Mouse (Mus musculus): ENCODE data around the gene Olfr66. TPM values are rescaled to one million over a fixed set of nuclear protein-coding genes. Genes with fewer than 3 reads are reported as not detected.
A peak's percentile ranks its signal among the peaks of the same experiment; 100 is the strongest.

The Olfr66 gene
- total and polyA plus RNA-seq, 3 experiments = not detected

- TF ChIP-seq E2F4 (IDR thresholded peaks at IDR 0.05; ENCODE audit: borderline replicate concordance, low read depth, low read length) (no peak), BHLHE40 (IDR thresholded peaks at IDR 0.05; ENCODE audit: borderline replicate concordance, low read depth, low read length) (0 out of 2 replicates have a peak, but pooled peaks have one; percentile 17)
Observed at GRCm38 (mm10) chr7:103859076-103859475, 27.0 kb downstream of the Olfr66 start (continued).

- Histone ChIP-seq H3K27ac (ENCODE audit: control insufficient read depth, low read depth, low read length) (no peak overlapping the region), H3K9ac (ENCODE audit: control insufficient read depth, low read depth, low read length, poor library complexity, severe bottlenecking) (no peak overlapping the region), H3K27me3 (ENCODE audit: control insufficient read depth in 1 of 2, insufficient read depth in 2 of 2, low read length in 2 of 2) (no peaks in the 10 kb centered on the region), H3K4me3 (ENCODE audit: control insufficient read depth in 1 of 2, insufficient read depth in 1 of 2, low read depth in 2 of 2, low read length in 2 of 2) (no peak overlapping the region), H3K9me3 (replicated peaks; ENCODE audit: insufficient read depth, low read length) (no peaks in the 10 kb centered on the region), H3K36me3 (ENCODE audit: control insufficient read depth in 1 of 2, insufficient read depth in 2 of 2, low read length in 2 of 2) (peaks cover 0 to 24% of the 10 kb centered on the region in 2 experiments; a peak in 2 of 4 replicates), H3K79me2 (ENCODE audit: control insufficient read depth, insufficient read depth, low read length, poor library complexity) (no peaks in the 10 kb centered on the region), H3K4me1 (ENCODE audit: control insufficient read depth in 1 of 2, insufficient read depth in 2 of 2, low read length in 2 of 2) (peaks cover 9 to 24% of the 10 kb centered on the region in 2 experiments)
- peak; percentile 70 for DNase-seq (ENCODE audit: low read depth, low spot score)
- TF ChIP-seq TBP (IDR thresholded peaks at IDR 0.05; ENCODE audit: low read depth, low read length) (no peak), SMC3 (IDR thresholded peaks at IDR 0.05; ENCODE audit: low read depth, low read length) (no peak), UBTF (IDR thresholded peaks at IDR 0.05; ENCODE audit: borderline replicate concordance, insufficient read depth, low read depth, low read length) (no peak), CTCF (IDR thresholded peaks at IDR 0.05 in 2 of 3, conservative IDR thresholded peaks at IDR 0.05 in 1 of 3; ENCODE audit: control insufficient read depth in 1 of 3, insufficient read depth in 1 of 3, low read depth in 2 of 3, low read length in 3 of 3, poor library complexity in 1 of 3, severe bottlenecking in 1 of 3) (no peak), NRF1 (IDR thresholded peaks at IDR 0.05; ENCODE audit: insufficient read depth, low read depth, low read length, poor library complexity, severe bottlenecking) (no peak), CHD2 (IDR thresholded peaks at IDR 0.05; ENCODE audit: low read length) (no peak), MYC (IDR thresholded peaks at IDR 0.05; ENCODE audit: low read depth, low read length) (0 out of 2 replicates have a peak, but pooled peaks have one; percentile 35), HCFC1 (IDR thresholded peaks at IDR 0.05; ENCODE audit: low read depth, low read length) (no peak), MYB (IDR thresholded peaks at IDR 0.05; ENCODE audit: low read depth, low read length) (no peak), ZKSCAN1 (IDR thresholded peaks at IDR 0.05; ENCODE audit: low read depth, low read length) (no peak), MXI1 (IDR thresholded peaks at IDR 0.05; ENCODE audit: low read depth, low read length) (no peak), KAT2A (conservative IDR thresholded peaks at IDR 0.05; ENCODE audit: low read depth, low read length) (peak; percentile 23; the same call in 1 of the 2 replicates), POLR2A (IDR thresholded peaks at IDR 0.05; ENCODE audit: control insufficient read depth in 1 of 2, insufficient read depth in 1 of 2, low read depth in 1 of 2, low read length in 2 of 2, poor library complexity in 1 of 2) (no peak), NELFE (IDR thresholded peaks at IDR 0.05; ENCODE audit: low read depth, low read length) (no peak), ETS1 (IDR thresholded peaks at IDR 0.05; ENCODE audit: low read depth, low read length) (peak; percentile 89), SIN3A (IDR thresholded peaks at IDR 0.05; ENCODE audit: low read length) (no peak), MAZ (IDR thresholded peaks at IDR 0.05; ENCODE audit: low read depth, low read length) (no peak), MAFK (IDR thresholded peaks at IDR 0.05; ENCODE audit: borderline replicate concordance, low read depth, low read length) (peak; percentile 67; the same call in 1 of the 2 replicates), CHD1 (IDR thresholded peaks at IDR 0.05; ENCODE audit: low read depth, low read length) (no peak), ZNF384 (IDR thresholded peaks at IDR 0.05; ENCODE audit: low read depth, low read length) (no peak), E2F4 (IDR thresholded peaks at IDR 0.05; ENCODE audit: borderline replicate concordance, low read depth, low read length) (no peak), USF2 (IDR thresholded peaks at IDR 0.05; ENCODE audit: borderline replicate concordance in 1 of 2, insufficient read depth in 1 of 2, low read depth in 1 of 2, low read length in 2 of 2) (no peak), MEF2A (IDR thresholded peaks at IDR 0.05; ENCODE audit: extremely low read depth, insufficient replicate concordance, low read depth, low read length, poor library complexity, severe bottlenecking) (peak; percentile 44; the same call in 1 of the 2 replicates), GATA1 (IDR thresholded peaks at IDR 0.05; ENCODE audit: low read depth, low read length) (peak; percentile 86), TAL1 (IDR thresholded peaks at IDR 0.05; ENCODE audit: low read length) (peak; percentile 71), GABPA (IDR thresholded peaks at IDR 0.05; ENCODE audit: low read depth, low read length) (no peak), EP300 (IDR thresholded peaks at IDR 0.05; ENCODE audit: low read depth in 1 of 2, low read length in 2 of 2) (peak; percentile 89 to 91), TCF12 (IDR thresholded peaks at IDR 0.05; ENCODE audit: low read depth, low read length) (peak; percentile 95), RCOR1 (IDR thresholded peaks at IDR 0.05; ENCODE audit: low read depth, low read length) (peak; percentile 98), USF1 (IDR thresholded peaks at IDR 0.05; ENCODE audit: low read depth, low read length) (no peak), MAX (IDR thresholded peaks at IDR 0.05; ENCODE audit: low read length) (no peak), JUND (IDR thresholded peaks at IDR 0.05; ENCODE audit: low read depth, low read length) (no peak), POLR2AphosphoS2 (IDR thresholded peaks at IDR 0.05; ENCODE audit: low read length) (no peak), ZC3H11A (IDR thresholded peaks at IDR 0.05; ENCODE audit: low read depth, low read length) (no peak), POLR2AphosphoS5 (IDR thresholded peaks at IDR 0.05; ENCODE audit: borderline replicate concordance, low read depth, low read length) (no peak)
Observed at GRCm38 (mm10) chr7:103854669-103855068, 31.4 kb downstream of the Olfr66 start.

All from MEL (cell line).